Mouse (Mus musculus) intestine, embryonic 16.5 days (tissue): ENCODE data around the gene Atp8a2. TPM values are rescaled to one million over a fixed set of nuclear protein-coding genes. Genes with fewer than 3 reads are reported as not detected.
"Not testable (repeated sequence)": the region's sequence is repeated elsewhere in the genome, so short reads cannot be mapped to it uniquely, and the experiment has no call there.

Experiments used
- ATAC-seq: fragments of 200-750 bp; cut with Nextera tagmentation; 2 replicates; pipeline ENCODE4 v1.8.0; 2017; ENCODE audit warnings: moderate TSS enrichment, moderate library complexity
- H3K27ac ChIP-seq: fragments of 300-500 bp; sonication (generic); 2 replicates; pipeline ENCODE4 v1.5.1; 2014; ENCODE audit warnings: mild to moderate bottlenecking, low read length
- H3K27me3 ChIP-seq: fragments of 300-500 bp; sonication (generic); replicated peaks from 2 replicates; pipeline ENCODE4 v1.6.1; 2014; ENCODE audit warnings: low read length, control low read depth, mixed read lengths; ENCODE audit not compliant: control insufficient read depth, insufficient read depth
- H3K36me3 ChIP-seq: fragments of 300-500 bp; sonication (generic); 2 replicates; pipeline ENCODE4 v1.6.1; 2014; ENCODE audit warnings: low read length, control low read depth; ENCODE audit not compliant: control insufficient read depth, insufficient read depth
- H3K4me1 ChIP-seq: fragments of 300-500 bp; sonication (generic); 2 replicates; pipeline ENCODE4 v1.6.1; 2014; ENCODE audit warnings: low read length, control low read depth, mixed read lengths; ENCODE audit not compliant: control insufficient read depth, insufficient read depth
- H3K4me2 ChIP-seq: fragments of 300-500 bp; sonication (generic); 2 replicates; pipeline ENCODE4 v1.6.1; 2014; ENCODE audit warnings: low read depth, low read length, control low read depth
- H3K4me3 ChIP-seq: fragments of 300-500 bp; sonication (generic); 2 replicates; pipeline ENCODE4 v1.5.1; 2014; ENCODE audit warnings: mild to moderate bottlenecking, low read length
- H3K9ac ChIP-seq: fragments of 300-500 bp; sonication (generic); 2 replicates; pipeline ENCODE4 v1.6.1; 2014; ENCODE audit warnings: low read depth, low read length
- H3K9me3 ChIP-seq: fragments of 300-500 bp; sonication (generic); 2 replicates; pipeline ENCODE4 v1.6.1; 2016; ENCODE audit warnings: low read length, control low read depth; ENCODE audit not compliant: control insufficient read depth
- WGBS: fragments of 180-500 bp; shearing (Covaris S2); extraction: QIAGEN DNeasy Blood & Tissue Kit; methylation state at CpG from one replicate; pipeline ENCODE4 v1.1.7; 2014; 5-methylcytosine and 5-hydroxymethylcytosine counted together
- polyA plus RNA-seq: library from polyadenylated mRNA; unstranded; fragments of >200 nt; fragmentation: Nextera tagmentation; extraction: Ambion mirVana; gene quantifications from 2 replicates; pipeline ENCODE4 v1.2.1, GENCODE M21; 2015

The Atp8a2 gene
- polyA plus RNA-seq, 1 experiment from 2014 or later = 6.7 TPM

- no peak overlapping the region for H3K27ac ChIP-seq
- H3K4me3 ChIP-seq = no peak overlapping the region
- peaks cover 4% of the 10 kb centered on the region; the same call in 1 of the 2 replicates for H3K9me3 ChIP-seq
- H3K36me3 ChIP-seq = no peaks in the 10 kb centered on the region
- WGBS = 77% methylated on average over 4 of the region's 4 CpGs
- no peaks in the 10 kb centered on the region for H3K27me3 ChIP-seq
- H3K4me1 ChIP-seq = no peaks in the 10 kb centered on the region
- ATAC-seq = no peak
- no peak overlapping the region for H3K9ac ChIP-seq
- no peak overlapping the region for H3K4me2 ChIP-seq
Observed at GRCm38 (mm10) chr14:59862351-59862750, 334.6 kb downstream of the Atp8a2 start.

GRCm38 (mm10) chr14:59859830-59860229 lies 337.1 kb downstream of the Atp8a2 start:
- Histone ChIP-seq H3K36me3 (no peaks in the 10 kb centered on the region), H3K27ac (no peak overlapping the region), H3K4me3 (no peak overlapping the region), H3K4me2 (no peak overlapping the region), H3K9me3 (peaks cover 4% of the 10 kb centered on the region; the same call in 1 of the 2 replicates), H3K4me1 (no peaks in the 10 kb centered on the region), H3K27me3 (no peaks in the 10 kb centered on the region), H3K9ac (no peak overlapping the region)
- WGBS = 93% methylated on average over 11 of the region's 11 CpGs
- ATAC-seq = no peak

GRCm38 (mm10) chr14:59858501-59859225 lies 338.3 kb downstream of the Atp8a2 start:
- H3K4me2 ChIP-seq = no peak overlapping the region
- H3K9ac ChIP-seq = no peak overlapping the region
- no peak for ATAC-seq
- no peaks in the 10 kb centered on the region for H3K9me3 ChIP-seq
- H3K27me3 ChIP-seq = no peaks in the 10 kb centered on the region
- H3K4me3 ChIP-seq = no peak overlapping the region
- H3K27ac ChIP-seq = no peak overlapping the region
- H3K4me1 ChIP-seq = no peaks in the 10 kb centered on the region
- 71% methylated on average over 6 of the region's 6 CpGs for WGBS
- H3K36me3 ChIP-seq = no peaks in the 10 kb centered on the region

- ATAC-seq = peak; percentile 56; the same call in 1 of the 2 replicates
- no peak overlapping the region for H3K4me2 ChIP-seq
- no peak overlapping the region for H3K9ac ChIP-seq
- H3K36me3 ChIP-seq = no peaks in the 10 kb centered on the region
- no peaks in the 10 kb centered on the region for H3K27me3 ChIP-seq
- no peaks in the 10 kb centered on the region for H3K9me3 ChIP-seq
- WGBS = 39% methylated on average over 9 of the region's 9 CpGs
- H3K4me3 ChIP-seq = no peak overlapping the region
- H3K27ac ChIP-seq = no peak overlapping the region
- H3K4me1 ChIP-seq = peaks cover 7% of the 10 kb centered on the region; the same call in 1 of the 2 replicates
Observed at GRCm38 (mm10) chr14:59853139-59853538, 343.8 kb downstream of the Atp8a2 start.

GRCm38 (mm10) chr14:59846609-59847375 lies 350.2 kb downstream of the Atp8a2 start:
- H3K4me3 ChIP-seq = no peak overlapping the region
- no peak overlapping the region for H3K27ac ChIP-seq
- no peak overlapping the region for H3K4me2 ChIP-seq
- H3K36me3 ChIP-seq = no peaks in the 10 kb centered on the region
- H3K27me3 ChIP-seq = no peaks in the 10 kb centered on the region
- H3K4me1 ChIP-seq = 0 out of 2 replicates have a peak, but pooled peaks cover 3% of the 10 kb centered on the region
- 0 out of 2 replicates have a peak, but pooled peaks have one; percentile 36 for ATAC-seq
- H3K9me3 ChIP-seq = no peaks in the 10 kb centered on the region
- peak overlapping the region; percentile 32; the same call in 1 of the 2 replicates for H3K9ac ChIP-seq
- WGBS = 37% methylated on average over 14 of the region's 14 CpGs

- ATAC-seq = peak; percentile 34; the same call in 1 of the 2 replicates
- no peak overlapping the region for H3K9ac ChIP-seq
- H3K4me3 ChIP-seq = no peak overlapping the region
- no peaks in the 10 kb centered on the region for H3K9me3 ChIP-seq
- no peaks in the 10 kb centered on the region for H3K27me3 ChIP-seq
- 0 out of 2 replicates have a peak, but pooled peaks cover 3% of the 10 kb centered on the region for H3K4me1 ChIP-seq
- no peaks in the 10 kb centered on the region for H3K36me3 ChIP-seq
- no peak overlapping the region for H3K4me2 ChIP-seq
- no peak overlapping the region for H3K27ac ChIP-seq
- WGBS = 61% methylated on average over 6 of the region's 6 CpGs
Observed at GRCm38 (mm10) chr14:59843264-59843942, 353.6 kb downstream of the Atp8a2 start.

- no peak overlapping the region for H3K27ac ChIP-seq
- WGBS = 64% methylated on average over 14 of the region's 14 CpGs
- H3K4me1 ChIP-seq = 0 out of 2 replicates have a peak, but pooled peaks cover 6% of the 10 kb centered on the region
- no peaks in the 10 kb centered on the region for H3K9me3 ChIP-seq
- H3K4me2 ChIP-seq = no peak overlapping the region
- ATAC-seq = no peak
- H3K4me3 ChIP-seq = no peak overlapping the region
- H3K9ac ChIP-seq = no peak overlapping the region
- H3K27me3 ChIP-seq = no peaks in the 10 kb centered on the region
- no peaks in the 10 kb centered on the region for H3K36me3 ChIP-seq
Observed at GRCm38 (mm10) chr14:59839951-59840720, 356.8 kb downstream of the Atp8a2 start.

- not testable (repeated sequence) for ATAC-seq, H3K4me3 ChIP-seq, H3K27me3 ChIP-seq, H3K36me3 ChIP-seq, H3K9me3 ChIP-seq, H3K9ac ChIP-seq, H3K4me1 ChIP-seq, H3K4me2 ChIP-seq, H3K27ac ChIP-seq
- WGBS = 90% methylated on average over 1 of the region's 3 CpGs
Observed at GRCm38 (mm10) chr14:59838446-59839259, 358.3 kb downstream of the Atp8a2 start.
